Mouse (Mus musculus): Measurements from ENCODE around the gene Plscr3. TPM values are rescaled to one million over a fixed set of nuclear protein-coding genes. Genes with fewer than 3 reads are reported as not detected.

Gene Plscr3
- polyA plus RNA-seq, 1 experiment: 82.7 TPM

- H3K27me3 ChIP-seq (ENCODE audit: control insufficient read depth, insufficient read depth, insufficient read length): no peaks in the 10 kb centered on the region
These were observed 44.7 kb upstream of the Plscr3 start, which contains the start of gene Fgf11 for GRCm38 (mm10) chr11:69801379-69801977. Gene Fgf11, minus strand, starts transcription at chr11:69801857.

GRCm38 (mm10) chr11:69802648-69803105 lies 43.5 kb upstream of the Plscr3 start:
- Histone ChIP-seq H3K79me2 (ENCODE audit: control insufficient read depth, insufficient read depth) (no peaks in the 10 kb centered on the region), H3K79me3 (ENCODE audit: low read depth) (no peaks in the 10 kb centered on the region), H3ac (ENCODE audit: control insufficient read depth, insufficient read length, low read depth) (peak overlapping the region; percentile 90), H3K4me3 (ENCODE audit: insufficient read depth, poor library complexity, severe bottlenecking) (peak overlapping the region; percentile 34), H3K36me3 (ENCODE audit: control insufficient read depth, insufficient read depth) (no peaks in the 10 kb centered on the region), H3K27me3 (ENCODE audit: control insufficient read depth, insufficient read depth, insufficient read length) (no peaks in the 10 kb centered on the region)
- TF ChIP-seq USF1 (IDR thresholded peaks at IDR 0.05; ENCODE audit: low read depth) (no peak), CTCF (IDR thresholded peaks at IDR 0.05; ENCODE audit: control insufficient read depth, insufficient read depth, insufficient read length) (no peak), CEBPB (IDR thresholded peaks at IDR 0.05; ENCODE audit: low read depth) (no peak), MYOG (IDR thresholded peaks at IDR 0.05; ENCODE audit: control insufficient read depth, extremely low read depth, insufficient read length) (no peak), FOSL1 (IDR thresholded peaks at IDR 0.05; ENCODE audit: insufficient read depth, low read length, poor library complexity, severe bottlenecking) (no peak), MAX (IDR thresholded peaks at IDR 0.05) (no peak), MYOD1 (IDR thresholded peaks at IDR 0.05; ENCODE audit: control insufficient read depth, insufficient read length, low read depth) (no peak)

More at GRCm38 (mm10) chr11:69801379-69801977, 44.7 kb upstream of the Plscr3 start, which contains the start of gene Fgf11:
- TF ChIP-seq MAX (IDR thresholded peaks at IDR 0.05): no peak
- TF ChIP-seq CEBPB (IDR thresholded peaks at IDR 0.05; ENCODE audit: low read depth): no peak
- TF ChIP-seq CTCF (IDR thresholded peaks at IDR 0.05; ENCODE audit: control insufficient read depth, insufficient read depth, insufficient read length): no peak
- no peak for TF ChIP-seq USF1 (IDR thresholded peaks at IDR 0.05; ENCODE audit: low read depth)
- no peak for TF ChIP-seq MYOD1 (IDR thresholded peaks at IDR 0.05; ENCODE audit: control insufficient read depth, insufficient read length, low read depth)
- TF ChIP-seq FOSL1 (IDR thresholded peaks at IDR 0.05; ENCODE audit: insufficient read depth, low read length, poor library complexity, severe bottlenecking): no peak
- no peak for TF ChIP-seq MYOG (IDR thresholded peaks at IDR 0.05; ENCODE audit: control insufficient read depth, extremely low read depth, insufficient read length)
- Histone ChIP-seq H3K4me3 (ENCODE audit: insufficient read depth, poor library complexity, severe bottlenecking) (peak within 1 kb of the TSS; percentile 34), H3K36me3 (ENCODE audit: control insufficient read depth, insufficient read depth) (no peaks in the 10 kb centered on the region), H3K79me3 (ENCODE audit: low read depth) (no peaks in the 10 kb centered on the region), H3K79me2 (ENCODE audit: control insufficient read depth, insufficient read depth) (no peaks in the 10 kb centered on the region), H3ac (ENCODE audit: control insufficient read depth, insufficient read length, low read depth) (peak within 1 kb of the TSS; percentile 90)

GRCm38 (mm10) chr11:69803328-69803727 lies 42.8 kb upstream of the Plscr3 start:
- peak overlapping the region; percentile 26 for H3K4me3 ChIP-seq (ENCODE audit: insufficient read depth, poor library complexity, severe bottlenecking)
- no peaks in the 10 kb centered on the region for H3K79me2 ChIP-seq (ENCODE audit: control insufficient read depth, insufficient read depth)
- TF ChIP-seq CTCF (IDR thresholded peaks at IDR 0.05; ENCODE audit: control insufficient read depth, insufficient read depth, insufficient read length) (no peak), MYOD1 (IDR thresholded peaks at IDR 0.05; ENCODE audit: control insufficient read depth, insufficient read length, low read depth) (no peak)
- H3K36me3 ChIP-seq (ENCODE audit: control insufficient read depth, insufficient read depth): no peaks in the 10 kb centered on the region
- H3ac ChIP-seq (ENCODE audit: control insufficient read depth, insufficient read length, low read depth): peak overlapping the region; percentile 67
- no peaks in the 10 kb centered on the region for H3K27me3 ChIP-seq (ENCODE audit: control insufficient read depth, insufficient read depth, insufficient read length)
- no peaks in the 10 kb centered on the region for H3K79me3 ChIP-seq (ENCODE audit: low read depth)

GRCm38 (mm10) chr11:69803786-69804651 lies 42.2 kb upstream of the Plscr3 start:
- peak overlapping the region; percentile 67 for H3ac ChIP-seq (ENCODE audit: control insufficient read depth, insufficient read length, low read depth)
- no peaks in the 10 kb centered on the region for H3K27me3 ChIP-seq (ENCODE audit: control insufficient read depth, insufficient read depth, insufficient read length)
- H3K4me3 ChIP-seq (ENCODE audit: insufficient read depth, poor library complexity, severe bottlenecking): peak overlapping the region; percentile 26
- no peaks in the 10 kb centered on the region for H3K79me2 ChIP-seq (ENCODE audit: control insufficient read depth, insufficient read depth)
- TF ChIP-seq MYOG (IDR thresholded peaks at IDR 0.05; ENCODE audit: control insufficient read depth, extremely low read depth, insufficient read length) (no peak), MAX (IDR thresholded peaks at IDR 0.05) (peak; percentile 83), MYOD1 (IDR thresholded peaks at IDR 0.05; ENCODE audit: control insufficient read depth, insufficient read length, low read depth) (no peak), FOSL1 (IDR thresholded peaks at IDR 0.05; ENCODE audit: insufficient read depth, low read length, poor library complexity, severe bottlenecking) (no peak), CTCF (IDR thresholded peaks at IDR 0.05; ENCODE audit: control insufficient read depth, insufficient read depth, insufficient read length) (peak; percentile 97), USF1 (IDR thresholded peaks at IDR 0.05; ENCODE audit: low read depth) (no peak), CEBPB (IDR thresholded peaks at IDR 0.05; ENCODE audit: low read depth) (no peak)
- no peaks in the 10 kb centered on the region for H3K79me3 ChIP-seq (ENCODE audit: low read depth)
- no peaks in the 10 kb centered on the region for H3K36me3 ChIP-seq (ENCODE audit: control insufficient read depth, insufficient read depth)

- no peaks in the 10 kb centered on the region for H3K79me3 ChIP-seq (ENCODE audit: low read depth)
- TF ChIP-seq CTCF (IDR thresholded peaks at IDR 0.05; ENCODE audit: control insufficient read depth, insufficient read depth, insufficient read length) (no peak), MYOD1 (IDR thresholded peaks at IDR 0.05; ENCODE audit: control insufficient read depth, insufficient read length, low read depth) (no peak), MYOG (IDR thresholded peaks at IDR 0.05; ENCODE audit: control insufficient read depth, extremely low read depth, insufficient read length) (no peak), USF1 (IDR thresholded peaks at IDR 0.05; ENCODE audit: low read depth) (no peak), CEBPB (IDR thresholded peaks at IDR 0.05; ENCODE audit: low read depth) (no peak), MAX (IDR thresholded peaks at IDR 0.05) (no peak), FOSL1 (IDR thresholded peaks at IDR 0.05; ENCODE audit: insufficient read depth, low read length, poor library complexity, severe bottlenecking) (no peak)
- no peak overlapping the region for H3K4me3 ChIP-seq (ENCODE audit: insufficient read depth, poor library complexity, severe bottlenecking)
- H3ac ChIP-seq (ENCODE audit: control insufficient read depth, insufficient read length, low read depth): no peak overlapping the region
- no peaks in the 10 kb centered on the region for H3K36me3 ChIP-seq (ENCODE audit: control insufficient read depth, insufficient read depth)
- no peaks in the 10 kb centered on the region for H3K79me2 ChIP-seq (ENCODE audit: control insufficient read depth, insufficient read depth)
- no peaks in the 10 kb centered on the region for H3K27me3 ChIP-seq (ENCODE audit: control insufficient read depth, insufficient read depth, insufficient read length)
These were observed 41.6 kb upstream of the Plscr3 start for GRCm38 (mm10) chr11:69804652-69804940.
